Mouse (Mus musculus): ENCODE data around the gene Trim9.

GRCm38 (mm10) chr12:70223331-70223730 lies 124.1 kb downstream of the Trim9 start:
- TF ChIP-seq CTCF (IDR thresholded peaks at IDR 0.05; ENCODE audit: extremely low read depth, insufficient read depth, insufficient read length, insufficient replicate concordance) (no peak), POLR2A (IDR thresholded peaks at IDR 0.05; ENCODE audit: low read depth, low read length) (no peak)
